Mouse (Mus musculus): ENCODE data around the gene Gpr84.

The Gpr84 gene

GRCm38 (mm10) chr15:103310365-103310910 is at the start of gene Gpr84:
Gene Gpr84 (minus strand): TSS chr15:103310612.
- DNase-seq (ENCODE audit: low spot score): no peak

GRCm38 (mm10) chr15:103359869-103360602 is 49.6 kb upstream of the Gpr84 start:
- no peak for DNase-seq (ENCODE audit: low spot score)

GRCm38 (mm10) chr15:103359122-103359510 is 48.7 kb upstream of the Gpr84 start:
- DNase-seq (ENCODE audit: low spot score): no peak

- no peak for DNase-seq (ENCODE audit: low spot score)
Observed at GRCm38 (mm10) chr15:103358278-103359121, 48.1 kb upstream of the Gpr84 start.

- no peak for DNase-seq (ENCODE audit: low spot score)
Observed at GRCm38 (mm10) chr15:103357817-103358216, 47.4 kb upstream of the Gpr84 start.

- DNase-seq (ENCODE audit: low spot score): no peak
Observed at GRCm38 (mm10) chr15:103356130-103356529, 45.7 kb upstream of the Gpr84 start.

- DNase-seq (ENCODE audit: low spot score): no peak
Observed at GRCm38 (mm10) chr15:103355420-103355819, 45.0 kb upstream of the Gpr84 start.

- DNase-seq (ENCODE audit: low spot score): no peak
Observed at GRCm38 (mm10) chr15:103354690-103355089, 44.3 kb upstream of the Gpr84 start.

GRCm38 (mm10) chr15:103353511-103354256 is 43.3 kb upstream of the Gpr84 start:
- DNase-seq (ENCODE audit: low spot score): no peak

GRCm38 (mm10) chr15:103352856-103353255 is 42.4 kb upstream of the Gpr84 start:
- DNase-seq (ENCODE audit: low spot score): peak; percentile 36

GRCm38 (mm10) chr15:103347275-103347684 is 36.9 kb upstream of the Gpr84 start:
- peak; percentile 39 for DNase-seq (ENCODE audit: low spot score)

- no peak for DNase-seq (ENCODE audit: low spot score)
Observed at GRCm38 (mm10) chr15:103345789-103346188, 35.4 kb upstream of the Gpr84 start.

- DNase-seq (ENCODE audit: low spot score): no peak
Observed at GRCm38 (mm10) chr15:103343556-103343955, 33.1 kb upstream of the Gpr84 start.

GRCm38 (mm10) chr15:103343008-103343407 is 32.6 kb upstream of the Gpr84 start:
- no peak for DNase-seq (ENCODE audit: low spot score)

- DNase-seq (ENCODE audit: low spot score): peak; percentile 63
Observed at GRCm38 (mm10) chr15:103342415-103342814, 32.0 kb upstream of the Gpr84 start.

GRCm38 (mm10) chr15:103341547-103341946 is 31.1 kb upstream of the Gpr84 start:
- no peak for DNase-seq (ENCODE audit: low spot score)

- no peak for DNase-seq (ENCODE audit: low spot score)
Observed at GRCm38 (mm10) chr15:103340786-103341185, 30.4 kb upstream of the Gpr84 start.

GRCm38 (mm10) chr15:103339961-103340337 is 29.5 kb upstream of the Gpr84 start, which contains the start of gene Zfp385a:
Gene Zfp385a (minus strand): TSS chr15:103340093.
- peak; percentile 70 for DNase-seq (ENCODE audit: low spot score)

- DNase-seq (ENCODE audit: low spot score): no peak
Observed at GRCm38 (mm10) chr15:103339166-103339960, 29.0 kb upstream of the Gpr84 start.

- no peak for DNase-seq (ENCODE audit: low spot score)
Observed at GRCm38 (mm10) chr15:103338829-103339165, 28.4 kb upstream of the Gpr84 start.

- DNase-seq (ENCODE audit: low spot score): no peak
Observed at GRCm38 (mm10) chr15:103336996-103337667, 26.7 kb upstream of the Gpr84 start.
